Mouse (Mus musculus): ENCODE results near the gene Gm27029. TPM values are rescaled to one million over a fixed set of nuclear protein-coding genes. Genes with fewer than 3 reads are reported as not detected.

Gm27029 gene
- polyA plus RNA-seq, 1 experiment from 2014 or later, result 9.2 TPM

DNA sequence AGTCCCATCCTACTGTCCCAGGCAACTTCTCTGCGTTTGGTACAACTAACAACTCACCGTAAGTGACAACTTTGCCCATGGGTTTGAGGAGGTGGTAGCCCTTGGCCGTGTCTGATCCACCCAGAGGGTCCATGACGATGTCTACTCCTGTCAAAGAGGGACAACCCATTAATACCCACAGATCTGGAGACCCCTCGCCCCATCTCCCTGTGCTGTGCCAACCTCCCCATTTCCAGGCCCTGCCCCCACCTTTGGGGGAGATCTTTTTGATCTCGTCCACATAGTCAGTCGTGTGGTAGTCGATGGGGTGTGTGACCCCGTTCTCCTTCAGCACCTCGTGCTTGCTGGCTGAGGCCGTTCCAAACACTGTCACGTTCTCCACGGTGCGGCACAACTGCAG, 37.5 kb upstream of the Gm27029 start:
- no peak for ATAC-seq (replicated peaks; ENCODE audit: low FRiP score)
- DNase-seq (ENCODE audit: low spot score), result no peak
- Histone ChIP-seq H3K4me2 (no peak overlapping the region), H3K9ac (ENCODE audit: low read depth, low read length) (no peak overlapping the region), H3K4me1 (replicated peaks; ENCODE audit: control insufficient read depth, insufficient read depth, low read length) (peaks cover 52% of the 10 kb centered on the region), H3K27me3 (replicated peaks; ENCODE audit: control insufficient read depth, insufficient read depth, low read length) (no peaks in the 10 kb centered on the region), H3K27ac (ENCODE audit: low read depth, low read length) (no peak overlapping the region), H3K4me3 (ENCODE audit: low read depth, low read length) (no peak overlapping the region), H3K36me3 (ENCODE audit: control insufficient read depth, insufficient read depth, low read length) (peaks cover 16% of the 10 kb centered on the region), H3K9me3 (ENCODE audit: control insufficient read depth, low read length) (no peaks in the 10 kb centered on the region)
- WGBS, result 88% methylated on average over 14 of the region's 14 CpGs

DNA sequence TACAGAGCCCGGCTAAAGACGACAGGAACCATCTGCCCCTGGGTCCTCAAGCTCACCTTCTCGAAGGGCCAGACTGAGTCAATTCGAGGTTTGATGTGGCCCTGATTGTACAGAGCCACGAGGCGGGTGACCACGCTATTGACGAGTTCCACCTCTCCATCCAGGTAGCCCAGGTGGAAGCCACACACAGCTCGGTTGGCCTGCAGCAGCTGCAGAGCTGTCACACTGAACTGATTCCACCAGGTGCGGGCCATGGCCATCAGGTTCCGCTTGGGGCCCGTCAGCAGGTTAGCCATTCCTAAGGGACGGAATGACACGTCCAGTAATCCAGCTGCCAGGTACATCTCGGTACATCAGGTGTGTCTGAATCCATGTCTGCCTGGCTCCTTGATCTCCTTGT, 35.7 kb upstream of the Gm27029 start:
- Histone ChIP-seq H3K9me3 (ENCODE audit: control insufficient read depth, low read length) (no peaks in the 10 kb centered on the region), H3K4me1 (replicated peaks; ENCODE audit: control insufficient read depth, insufficient read depth, low read length) (peaks cover 38% of the 10 kb centered on the region), H3K9ac (ENCODE audit: low read depth, low read length) (no peak overlapping the region), H3K4me3 (ENCODE audit: low read depth, low read length) (no peak overlapping the region), H3K27me3 (replicated peaks; ENCODE audit: control insufficient read depth, insufficient read depth, low read length) (no peaks in the 10 kb centered on the region), H3K4me2 (no peak overlapping the region), H3K27ac (ENCODE audit: low read depth, low read length) (no peak overlapping the region), H3K36me3 (ENCODE audit: control insufficient read depth, insufficient read depth, low read length) (peaks cover 16% of the 10 kb centered on the region)
- ATAC-seq (replicated peaks; ENCODE audit: low FRiP score), result no peak
- no peak for DNase-seq (ENCODE audit: low spot score)
- WGBS, result 84% methylated on average over 15 of the region's 15 CpGs

DNA sequence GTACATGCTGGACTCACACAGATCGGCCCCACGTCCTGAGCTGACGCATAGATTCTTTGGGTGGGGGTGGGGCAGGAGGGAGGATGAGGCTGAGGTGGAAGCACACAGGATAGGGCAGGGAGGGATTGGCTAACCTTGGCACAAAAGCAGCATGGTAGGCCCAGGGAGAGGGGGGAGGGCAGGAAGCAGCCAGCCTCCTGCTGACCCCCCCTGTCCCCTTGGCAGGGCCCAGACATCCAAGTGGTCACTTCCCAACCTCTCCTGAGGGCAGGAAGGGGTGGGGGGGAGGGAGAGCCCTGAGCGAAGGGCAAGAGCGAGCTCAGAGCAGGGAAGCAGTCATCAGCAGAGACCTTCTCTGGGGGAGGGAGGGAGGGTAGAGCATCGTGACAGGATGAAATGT, 35.1 kb upstream of the Gm27029 start:
- no peaks in the 10 kb centered on the region for H3K9me3 ChIP-seq (ENCODE audit: control insufficient read depth, low read length)
- WGBS, result 61% methylated on average over 6 of the region's 6 CpGs
- no peak overlapping the region for H3K9ac ChIP-seq (ENCODE audit: low read depth, low read length)
- DNase-seq (ENCODE audit: low spot score) (no peak), ATAC-seq (replicated peaks; ENCODE audit: low FRiP score) (0 out of 2 replicates have a peak, but pooled peaks have one; percentile 16)
- no peak overlapping the region for H3K27ac ChIP-seq (ENCODE audit: low read depth, low read length)
- no peak overlapping the region for H3K4me3 ChIP-seq (ENCODE audit: low read depth, low read length)
- no peaks in the 10 kb centered on the region for H3K27me3 ChIP-seq (replicated peaks; ENCODE audit: control insufficient read depth, insufficient read depth, low read length)
- peaks cover 16% of the 10 kb centered on the region for H3K36me3 ChIP-seq (ENCODE audit: control insufficient read depth, insufficient read depth, low read length)
- H3K4me1 ChIP-seq (replicated peaks; ENCODE audit: control insufficient read depth, insufficient read depth, low read length), result peaks cover 32% of the 10 kb centered on the region
- no peak overlapping the region for H3K4me2 ChIP-seq

DNA sequence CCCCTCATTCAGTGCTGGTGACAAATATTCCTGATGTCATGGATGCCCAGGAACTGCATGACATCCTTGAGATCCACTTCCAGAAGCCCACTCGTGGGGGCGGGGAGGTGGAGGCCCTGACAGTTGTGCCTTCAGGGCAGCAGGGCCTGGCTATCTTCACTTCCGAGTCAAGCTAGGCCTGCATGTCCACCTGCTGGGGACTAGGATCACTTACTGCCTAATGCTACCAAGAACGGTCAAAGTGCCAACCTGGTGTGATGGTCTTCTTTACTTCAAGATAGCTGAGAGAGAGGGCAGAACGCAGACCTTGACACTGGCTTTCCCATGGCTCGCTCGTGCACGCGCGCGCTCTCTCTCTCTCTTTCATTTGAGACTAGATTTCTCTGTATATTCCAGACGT, 33.6 kb upstream of the Gm27029 start:
- Histone ChIP-seq H3K36me3 (ENCODE audit: control insufficient read depth, insufficient read depth, low read length) (peaks cover 14% of the 10 kb centered on the region), H3K27ac (ENCODE audit: low read depth, low read length) (no peak overlapping the region), H3K9me3 (ENCODE audit: control insufficient read depth, low read length) (no peaks in the 10 kb centered on the region), H3K9ac (ENCODE audit: low read depth, low read length) (no peak overlapping the region), H3K27me3 (replicated peaks; ENCODE audit: control insufficient read depth, insufficient read depth, low read length) (no peaks in the 10 kb centered on the region), H3K4me3 (ENCODE audit: low read depth, low read length) (no peak overlapping the region), H3K4me2 (no peak overlapping the region), H3K4me1 (replicated peaks; ENCODE audit: control insufficient read depth, insufficient read depth, low read length) (peaks cover 17% of the 10 kb centered on the region)
- DNase-seq (ENCODE audit: low spot score) (no peak), ATAC-seq (replicated peaks; ENCODE audit: low FRiP score) (no peak)
- WGBS, result 90% methylated on average over 12 of the region's 12 CpGs

DNA sequence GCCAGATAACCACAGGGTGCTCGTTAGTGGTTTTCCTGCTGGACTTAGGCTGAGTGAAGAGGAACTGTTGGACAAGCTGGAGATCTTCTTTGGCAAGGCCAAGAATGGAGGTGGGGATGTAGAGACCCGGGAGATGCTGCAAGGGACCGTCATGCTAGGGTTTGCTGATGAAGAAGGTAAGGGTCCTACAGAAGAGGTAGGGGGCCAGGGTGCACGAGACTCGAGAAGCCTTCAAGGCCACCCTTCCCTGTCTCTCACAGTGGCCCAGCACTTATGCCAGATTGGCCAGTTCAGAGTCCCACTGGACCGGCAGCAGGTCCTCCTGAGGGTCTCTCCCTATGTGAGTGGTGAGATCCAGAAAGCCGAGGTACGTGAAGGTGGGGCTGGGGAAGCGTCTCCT, 33.0 kb upstream of the Gm27029 start:
- H3K9me3 ChIP-seq (ENCODE audit: control insufficient read depth, low read length), result no peaks in the 10 kb centered on the region
- H3K27ac ChIP-seq (ENCODE audit: low read depth, low read length), result no peak overlapping the region
- WGBS, result 88% methylated on average over 9 of the region's 9 CpGs
- H3K4me1 ChIP-seq (replicated peaks; ENCODE audit: control insufficient read depth, insufficient read depth, low read length), result peaks cover 11% of the 10 kb centered on the region
- peaks cover 14% of the 10 kb centered on the region for H3K36me3 ChIP-seq (ENCODE audit: control insufficient read depth, insufficient read depth, low read length)
- no peaks in the 10 kb centered on the region for H3K27me3 ChIP-seq (replicated peaks; ENCODE audit: control insufficient read depth, insufficient read depth, low read length)
- no peak overlapping the region for H3K9ac ChIP-seq (ENCODE audit: low read depth, low read length)
- DNase-seq (ENCODE audit: low spot score) (no peak), ATAC-seq (replicated peaks; ENCODE audit: low FRiP score) (no peak)
- no peak overlapping the region for H3K4me3 ChIP-seq (ENCODE audit: low read depth, low read length)
- H3K4me2 ChIP-seq, result no peak overlapping the region

DNA sequence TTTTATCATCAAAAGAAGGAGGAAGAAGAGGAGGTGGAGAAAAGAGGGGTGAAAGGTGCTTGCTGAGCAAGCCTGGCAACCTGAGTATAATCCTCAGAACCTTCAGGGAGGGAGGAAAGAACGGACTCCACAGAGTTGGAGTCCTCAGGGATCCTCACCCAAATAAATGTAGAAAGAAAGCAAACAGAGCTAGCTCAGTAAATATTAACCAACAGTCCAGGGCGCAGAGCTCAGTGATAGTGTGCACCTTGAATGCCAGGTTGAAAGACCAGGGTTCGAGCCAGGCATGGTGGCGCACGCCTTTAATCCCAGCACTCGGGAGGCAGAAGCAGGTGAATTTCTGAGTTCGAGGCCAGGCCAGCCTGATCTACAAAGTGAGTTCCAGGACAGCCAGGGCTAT, 31.0 kb upstream of the Gm27029 start:
- Histone ChIP-seq H3K4me2 (no peak overlapping the region), H3K36me3 (ENCODE audit: control insufficient read depth, insufficient read depth, low read length) (peaks cover 14% of the 10 kb centered on the region), H3K9me3 (ENCODE audit: control insufficient read depth, low read length) (no peaks in the 10 kb centered on the region), H3K4me1 (replicated peaks; ENCODE audit: control insufficient read depth, insufficient read depth, low read length) (peaks cover 12% of the 10 kb centered on the region), H3K27ac (ENCODE audit: low read depth, low read length) (no peak overlapping the region), H3K27me3 (replicated peaks; ENCODE audit: control insufficient read depth, insufficient read depth, low read length) (no peaks in the 10 kb centered on the region), H3K9ac (ENCODE audit: low read depth, low read length) (no peak overlapping the region), H3K4me3 (ENCODE audit: low read depth, low read length) (no peak overlapping the region)
- ATAC-seq (replicated peaks; ENCODE audit: low FRiP score), result no peak
- no peak for DNase-seq (ENCODE audit: low spot score)
- WGBS, result 72% methylated on average over 7 of the region's 7 CpGs

DNA sequence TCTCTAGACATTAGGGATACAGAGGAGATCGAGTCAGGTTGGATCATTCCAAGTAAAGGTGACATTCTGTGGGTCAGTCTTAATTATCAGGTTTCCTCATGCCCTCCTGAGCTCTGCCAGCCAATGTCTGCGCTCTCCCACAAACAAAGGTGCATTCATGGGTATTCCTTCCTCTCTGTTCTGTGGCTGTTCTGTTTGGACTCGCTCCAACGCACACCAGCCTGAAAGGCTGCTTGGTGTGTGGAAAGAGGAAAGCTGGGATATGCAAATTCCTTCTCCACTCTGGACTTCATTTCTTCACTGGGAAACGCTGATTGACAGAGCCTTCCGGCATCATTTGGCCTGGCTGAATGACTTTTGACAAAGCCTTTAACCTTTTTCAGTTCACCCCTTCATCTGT, 30.1 kb upstream of the Gm27029 start:
- Histone ChIP-seq H3K9ac (ENCODE audit: low read depth, low read length) (no peak overlapping the region), H3K27ac (ENCODE audit: low read depth, low read length) (no peak overlapping the region), H3K9me3 (ENCODE audit: control insufficient read depth, low read length) (no peaks in the 10 kb centered on the region), H3K36me3 (ENCODE audit: control insufficient read depth, insufficient read depth, low read length) (peaks cover 8% of the 10 kb centered on the region), H3K27me3 (replicated peaks; ENCODE audit: control insufficient read depth, insufficient read depth, low read length) (no peaks in the 10 kb centered on the region), H3K4me2 (no peak overlapping the region), H3K4me3 (ENCODE audit: low read depth, low read length) (no peak overlapping the region), H3K4me1 (replicated peaks; ENCODE audit: control insufficient read depth, insufficient read depth, low read length) (peaks cover 9% of the 10 kb centered on the region)
- no peak for DNase-seq (ENCODE audit: low spot score)
- 88% methylated on average over 6 of the region's 6 CpGs for WGBS
- no peak for ATAC-seq (replicated peaks; ENCODE audit: low FRiP score)

DNA sequence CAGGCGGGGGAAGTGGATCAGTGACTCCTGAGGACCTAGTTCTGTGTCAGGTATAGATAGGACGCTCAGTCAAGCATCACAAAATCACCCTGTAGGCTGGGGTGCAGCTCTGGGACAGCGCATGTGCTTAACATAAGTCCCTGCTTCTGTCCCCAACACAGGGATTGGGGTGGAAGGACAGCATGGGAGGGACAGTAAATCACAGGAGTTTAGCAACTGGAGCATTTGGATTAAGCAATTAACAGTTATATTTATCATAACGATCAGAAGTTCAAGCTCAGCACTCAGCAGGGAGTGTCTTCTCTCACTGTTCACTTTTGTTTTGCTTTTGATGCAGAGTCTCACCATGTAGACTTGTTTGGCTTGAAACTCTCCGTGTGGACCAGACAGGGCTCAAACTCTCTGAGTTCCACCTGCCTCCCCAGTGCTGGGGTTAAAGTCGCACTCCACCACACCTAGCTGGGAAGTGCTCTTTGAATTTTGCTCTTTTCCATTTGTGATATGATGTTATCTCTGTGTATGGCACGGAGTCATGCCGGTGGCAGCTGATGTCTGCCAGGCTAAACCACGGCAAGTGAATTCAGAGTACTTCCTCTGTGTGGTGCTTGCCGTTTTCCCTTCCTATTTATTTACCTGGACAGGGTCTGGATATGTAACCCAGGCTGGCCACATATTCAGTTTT, 27.6 kb upstream of the Gm27029 start:
- H3K4me2 ChIP-seq, result no peak overlapping the region
- DNase-seq (ENCODE audit: low spot score), result no peak
- H3K9ac ChIP-seq (ENCODE audit: low read depth, low read length), result no peak overlapping the region
- peaks cover 15% of the 10 kb centered on the region for H3K4me1 ChIP-seq (replicated peaks; ENCODE audit: control insufficient read depth, insufficient read depth, low read length)
- H3K36me3 ChIP-seq (ENCODE audit: control insufficient read depth, insufficient read depth, low read length), result no peaks in the 10 kb centered on the region
- H3K4me3 ChIP-seq (ENCODE audit: low read depth, low read length), result no peak overlapping the region
- ATAC-seq (replicated peaks; ENCODE audit: low FRiP score), result no peak
- 62% methylated on average over 10 of the region's 10 CpGs for WGBS
- no peaks in the 10 kb centered on the region for H3K27me3 ChIP-seq (replicated peaks; ENCODE audit: control insufficient read depth, insufficient read depth, low read length)
- no peak overlapping the region for H3K27ac ChIP-seq (ENCODE audit: low read depth, low read length)
- no peaks in the 10 kb centered on the region for H3K9me3 ChIP-seq (ENCODE audit: control insufficient read depth, low read length)

DNA sequence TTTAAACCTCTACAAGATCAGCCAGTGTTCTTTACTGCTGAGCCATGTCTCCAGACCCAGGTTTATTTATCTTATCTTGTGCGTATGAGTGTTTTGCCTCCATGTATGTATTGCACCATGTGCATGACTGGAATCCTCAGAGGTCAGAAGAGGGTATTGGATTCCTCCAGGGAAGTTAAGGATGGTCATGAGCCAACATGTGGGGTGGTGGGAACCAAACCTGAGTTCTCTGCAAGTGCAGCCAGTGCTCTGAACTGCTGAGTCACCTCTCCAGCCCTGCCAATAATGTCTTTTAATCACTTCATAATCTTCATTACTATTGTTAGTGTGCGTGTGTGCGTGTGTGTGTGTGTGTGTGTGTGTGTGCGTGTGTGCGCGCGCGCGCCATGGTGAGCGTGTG, 26.9 kb upstream of the Gm27029 start:
- Histone ChIP-seq H3K4me3 (ENCODE audit: low read depth, low read length) (no peak overlapping the region), H3K4me2 (no peak overlapping the region), H3K27ac (ENCODE audit: low read depth, low read length) (no peak overlapping the region), H3K27me3 (replicated peaks; ENCODE audit: control insufficient read depth, insufficient read depth, low read length) (no peaks in the 10 kb centered on the region), H3K9ac (ENCODE audit: low read depth, low read length) (no peak overlapping the region), H3K4me1 (replicated peaks; ENCODE audit: control insufficient read depth, insufficient read depth, low read length) (peaks cover 15% of the 10 kb centered on the region), H3K36me3 (ENCODE audit: control insufficient read depth, insufficient read depth, low read length) (no peaks in the 10 kb centered on the region), H3K9me3 (ENCODE audit: control insufficient read depth, low read length) (no peaks in the 10 kb centered on the region)
- WGBS, result 90% methylated on average over 10 of the region's 10 CpGs
- DNase-seq (ENCODE audit: low spot score) (no peak), ATAC-seq (replicated peaks; ENCODE audit: low FRiP score) (no peak)

All from liver, embryonic 11.5 days (tissue).